Mouse (Mus musculus) thymus, adult 2 months (tissue): Measurements from ENCODE around the gene N4bp1. TPM values are rescaled to one million over a fixed set of nuclear protein-coding genes. Genes with fewer than 3 reads are reported as not detected.
A peak's percentile ranks its signal among the peaks of the same experiment; 100 is the strongest.

Experiments
- DNase-seq: peaks from one replicate; pipeline ENCODE4 v3.0.0; 2021
- H3K27ac ChIP-seq: fragments of 200-500 bp; 2 replicates; pipeline ENCODE4 v1.5.1; 2012; ENCODE audit warnings: low read length, control low read depth; ENCODE audit not compliant: control insufficient read depth, insufficient read depth
- H3K27me3 ChIP-seq: fragments of 200-500 bp; 2 replicates; pipeline ENCODE4 v1.6.1; 2012; ENCODE audit warnings: mild to moderate bottlenecking, low read length, moderate library complexity, mixed read lengths; ENCODE audit not compliant: control insufficient read depth, insufficient read depth
- H3K36me3 ChIP-seq: fragments of 200-500 bp; 2 replicates; pipeline ENCODE4 v1.6.1; 2012; ENCODE audit warnings: mild to moderate bottlenecking, low read length, moderate library complexity; ENCODE audit not compliant: control insufficient read depth, insufficient read depth
- H3K4me1 ChIP-seq: fragments of 200-500 bp; replicated peaks from 2 replicates; pipeline ENCODE4 v1.6.1; 2012; ENCODE audit warnings: low read length; ENCODE audit not compliant: control insufficient read depth, insufficient read depth
- H3K4me3 ChIP-seq: fragments of 200-500 bp; 2 replicates; pipeline ENCODE4 v1.5.1; 2012; ENCODE audit warnings: mild to moderate bottlenecking, low read length, control low read depth, moderate library complexity; ENCODE audit not compliant: control insufficient read depth, insufficient read depth
- CTCF ChIP-seq: fragments of 200-500 bp; IDR thresholded peaks from 2 replicates; pipeline ENCODE4 v1.5.1; 2012; ENCODE audit warnings: mild to moderate bottlenecking, control low read depth, low read length, moderate library complexity, borderline replicate concordance; ENCODE audit not compliant: control insufficient read depth, poor library complexity, insufficient read depth; ENCODE audit errors: extremely low read depth
- POLR2A ChIP-seq: fragments of 200-500 bp; IDR thresholded peaks from 2 replicates; pipeline ENCODE4 v1.6.1; 2012; ENCODE audit warnings: mild to moderate bottlenecking, low read length, control low read depth, moderate library complexity; ENCODE audit not compliant: control insufficient read depth, poor library complexity, insufficient read depth; ENCODE audit errors: extremely low read depth
- WGBS: fragments of 180-500 bp; shearing (Covaris S2); methylation state at CpG from one replicate; pipeline ENCODE4 v1.1.7; 2018; 5-methylcytosine and 5-hydroxymethylcytosine counted together
- polyA plus RNA-seq: library from polyadenylated mRNA; depleted of rRNA; stranded (reverse); fragments of >200 nt; gene quantifications from 2 replicates; pipeline ENCODE4 v1.2.3, GENCODE M21; 2012

The N4bp1 gene
- polyA plus RNA-seq, 1 experiment = 17.2 TPM

DNA sequence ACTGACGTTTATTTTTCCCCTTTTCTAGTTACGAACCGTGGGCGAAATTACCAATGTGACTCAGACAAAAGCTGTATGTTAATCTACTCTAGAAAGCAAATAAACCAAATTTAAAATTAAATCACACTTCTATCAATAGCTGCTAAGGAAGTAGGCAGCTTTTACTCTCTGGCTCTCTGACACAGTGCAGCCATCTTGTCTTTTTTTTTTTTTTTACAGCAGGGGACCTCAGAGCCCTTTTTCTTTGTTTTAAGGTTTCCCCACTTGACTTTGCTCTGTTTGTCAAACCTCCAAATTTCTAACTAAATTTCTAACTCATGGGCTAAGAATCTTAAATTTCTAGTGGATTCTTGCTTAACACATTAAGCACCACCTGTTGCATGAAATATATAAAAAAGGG is 31.3 kb upstream of the N4bp1 start:
- no peak for DNase-seq
- no peak overlapping the region for H3K27ac ChIP-seq
- no peak overlapping the region for H3K4me3 ChIP-seq
- WGBS = 94% methylated on average over 4 of the region's 4 CpGs
- H3K4me1 ChIP-seq = 0 out of 2 replicates have a peak, but pooled peaks cover 1% of the 10 kb centered on the region
- no peaks in the 10 kb centered on the region for H3K36me3 ChIP-seq
- H3K27me3 ChIP-seq = no peaks in the 10 kb centered on the region
- TF ChIP-seq CTCF (no peak), POLR2A (no peak)

DNA sequence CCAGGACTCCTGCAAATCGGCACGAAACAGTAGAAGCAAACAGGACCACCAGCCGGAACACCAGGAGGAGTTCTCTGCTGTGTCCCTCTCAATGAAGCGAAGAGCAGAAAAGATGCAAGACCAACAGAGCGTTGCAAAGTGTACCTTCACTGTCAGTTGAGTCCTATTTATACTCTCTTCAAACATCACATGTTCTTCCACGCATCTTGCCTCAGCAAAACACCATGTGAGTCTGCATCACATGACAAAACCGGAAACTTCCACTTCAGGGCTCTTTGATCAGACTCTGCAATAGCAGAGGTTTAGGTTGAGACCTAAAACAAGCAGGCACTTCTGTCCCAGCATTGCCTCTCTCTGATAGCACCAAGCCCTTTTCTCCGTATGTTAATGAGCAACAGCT is 26.1 kb upstream of the N4bp1 start:
- TF ChIP-seq CTCF (no peak), POLR2A (no peak)
- 75% methylated on average over 8 of the region's 8 CpGs for WGBS

DNA sequence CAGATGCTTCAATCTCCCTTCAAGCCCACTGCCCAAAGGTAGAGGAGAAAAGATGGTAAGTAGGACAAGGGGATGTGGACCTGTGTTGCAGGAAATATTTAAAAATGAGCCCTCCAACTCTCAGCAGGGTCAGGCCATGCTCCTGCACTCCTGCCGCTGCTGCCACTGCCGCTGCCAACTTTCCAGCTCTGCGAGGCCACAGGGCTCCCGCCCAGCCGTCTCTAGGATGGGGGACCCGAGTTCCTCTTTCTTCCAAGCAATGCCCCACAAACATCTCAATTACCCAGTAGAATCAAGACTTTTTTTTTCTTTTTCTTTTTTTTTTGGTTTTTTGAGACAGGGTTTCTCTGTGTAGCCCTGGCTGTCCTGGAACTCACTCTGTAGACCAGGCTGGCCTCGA is 25.2 kb upstream of the N4bp1 start:
- Histone ChIP-seq H3K27ac (no peak overlapping the region), H3K4me3 (no peak overlapping the region), H3K27me3 (no peaks in the 10 kb centered on the region), H3K36me3 (no peaks in the 10 kb centered on the region), H3K4me1 (0 out of 2 replicates have a peak, but pooled peaks cover 3% of the 10 kb centered on the region)
- TF ChIP-seq CTCF (no peak), POLR2A (no peak)
- DNase-seq = no peak
- WGBS = 24% methylated on average over 7 of the region's 7 CpGs

More for the DNA sequence above, 26.1 kb upstream of the N4bp1 start:
- Histone ChIP-seq H3K36me3 (no peaks in the 10 kb centered on the region), H3K27ac (no peak overlapping the region), H3K4me1 (0 out of 2 replicates have a peak, but pooled peaks cover 3% of the 10 kb centered on the region), H3K27me3 (no peaks in the 10 kb centered on the region), H3K4me3 (no peak overlapping the region)
- no peak for DNase-seq

DNA sequence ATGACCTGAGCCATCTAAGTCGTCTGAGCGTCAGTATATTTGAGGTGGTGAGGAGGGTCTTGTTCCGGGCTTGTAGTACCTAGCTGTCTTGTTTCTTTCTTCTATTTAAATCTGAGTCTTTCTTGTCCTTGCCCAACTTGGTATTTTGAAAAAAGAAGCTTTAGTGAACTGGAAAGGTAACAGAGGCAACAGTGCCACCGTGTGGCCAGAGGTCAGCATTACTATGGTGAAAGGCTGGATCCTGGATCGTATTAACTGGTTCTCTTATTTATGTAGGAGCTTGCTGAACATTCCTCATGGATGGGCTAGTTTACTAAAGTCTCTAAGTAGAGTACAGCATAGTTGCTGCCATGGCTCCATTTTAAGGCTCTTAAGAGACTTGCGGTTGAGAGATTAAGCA is 23.5 kb upstream of the N4bp1 start:
- DNase-seq = peak; percentile 63
- Histone ChIP-seq H3K27ac (no peak overlapping the region), H3K27me3 (no peaks in the 10 kb centered on the region), H3K4me1 (0 out of 2 replicates have a peak, but pooled peaks cover 3% of the 10 kb centered on the region), H3K36me3 (no peaks in the 10 kb centered on the region), H3K4me3 (no peak overlapping the region)
- 18% methylated on average over 6 of the region's 6 CpGs for WGBS
- TF ChIP-seq POLR2A (no peak), CTCF (no peak)

DNA sequence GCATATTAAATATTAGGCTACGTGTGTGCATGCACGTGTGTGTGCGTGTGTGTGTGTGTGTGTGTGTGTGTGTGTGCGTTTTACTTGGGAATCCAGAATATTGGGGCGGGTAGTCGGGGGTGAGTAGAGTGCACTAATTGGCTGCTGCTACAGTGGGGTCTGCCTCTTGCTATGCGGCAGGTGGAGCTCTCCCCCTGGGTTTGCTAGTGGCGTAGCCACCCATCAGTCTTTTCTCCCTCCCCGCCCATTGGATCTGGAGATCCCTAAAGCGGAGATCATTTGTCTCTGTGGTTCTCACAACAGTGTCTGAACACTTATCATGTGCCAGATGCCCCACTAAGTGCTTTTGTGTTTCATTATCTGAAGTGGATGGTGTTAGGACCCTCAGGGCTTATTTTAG is 19.9 kb upstream of the N4bp1 start:
- no peaks in the 10 kb centered on the region for H3K27me3 ChIP-seq
- 92% methylated on average over 10 of the region's 10 CpGs for WGBS
- no peak overlapping the region for H3K27ac ChIP-seq
- no peak for TF ChIP-seq POLR2A
- TF ChIP-seq CTCF = no peak
- no peaks in the 10 kb centered on the region for H3K36me3 ChIP-seq
- DNase-seq = no peak
- H3K4me3 ChIP-seq = no peak overlapping the region
- H3K4me1 ChIP-seq = peaks cover 6% of the 10 kb centered on the region

DNA sequence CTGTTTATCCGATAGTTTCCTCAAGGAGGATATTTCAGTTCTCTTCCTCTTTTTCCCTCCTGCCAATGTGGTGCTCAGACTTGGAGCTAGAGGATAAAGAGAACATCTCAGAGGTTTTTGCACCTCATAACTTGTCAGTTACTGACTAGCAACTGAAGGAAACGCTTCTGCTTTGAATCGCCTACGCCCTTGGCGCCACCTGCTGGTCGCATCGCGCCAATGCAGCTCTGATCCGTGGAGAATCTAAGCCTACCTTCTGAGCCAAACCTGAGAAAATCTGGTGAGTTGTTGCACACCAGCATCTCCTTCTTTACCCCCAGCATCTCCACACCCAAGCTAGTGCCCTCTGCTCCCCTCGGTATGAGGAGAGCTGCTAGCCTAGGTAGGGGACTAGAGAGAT is 18.0 kb upstream of the N4bp1 start:
- peak; percentile 82 for DNase-seq
- H3K4me3 ChIP-seq = no peak overlapping the region
- no peak overlapping the region for H3K27ac ChIP-seq
- peaks cover 6% of the 10 kb centered on the region for H3K4me1 ChIP-seq
- 9% methylated on average over 10 of the region's 10 CpGs for WGBS
- no peaks in the 10 kb centered on the region for H3K36me3 ChIP-seq
- TF ChIP-seq POLR2A (no peak), CTCF (peak; percentile 97)
- H3K27me3 ChIP-seq = no peaks in the 10 kb centered on the region

DNA sequence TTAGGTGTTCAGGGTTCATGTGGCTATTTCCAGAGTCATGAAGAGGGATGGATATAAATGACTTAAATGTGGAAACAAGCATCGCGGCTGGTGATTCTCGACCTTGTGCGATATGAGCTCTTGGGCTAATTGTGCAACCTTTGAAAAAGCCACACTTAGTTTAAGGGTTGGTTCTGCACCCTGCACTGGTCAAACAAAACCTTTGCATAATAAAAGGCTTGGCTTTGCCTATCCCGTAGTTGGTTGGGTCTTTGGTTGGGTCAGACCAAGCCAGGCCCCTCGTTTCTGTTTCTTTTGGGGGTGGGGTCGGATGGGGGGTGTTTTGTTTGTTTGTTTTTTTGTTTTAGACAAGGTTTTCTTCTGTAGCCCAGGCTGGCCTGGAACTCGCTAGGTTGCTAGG is 17.6 kb upstream of the N4bp1 start:
- no peak overlapping the region for H3K27ac ChIP-seq
- H3K4me3 ChIP-seq = no peak overlapping the region
- H3K4me1 ChIP-seq = peaks cover 6% of the 10 kb centered on the region
- TF ChIP-seq CTCF = no peak
- TF ChIP-seq POLR2A = no peak
- 90% methylated on average over 8 of the region's 8 CpGs for WGBS
- H3K27me3 ChIP-seq = no peaks in the 10 kb centered on the region
- no peaks in the 10 kb centered on the region for H3K36me3 ChIP-seq
- DNase-seq = no peak
